Mouse (Mus musculus) kidney, adult 2 months (tissue): ENCODE measurements around the gene Plbd2. TPM values are rescaled to one million over a fixed set of nuclear protein-coding genes. Genes with fewer than 3 reads are reported as not detected.

Experiments used
- DNase-seq: peaks from one replicate; pipeline ENCODE4 v3.0.0; 2021
- H3K27ac ChIP-seq: fragments of 200-500 bp; 2 replicates; pipeline ENCODE4 v1.5.1; 2012; ENCODE audit warnings: low read depth, low read length, control low read depth, inconsistent platforms; ENCODE audit not compliant: insufficient read depth
- H3K27me3 ChIP-seq: fragments of 200-500 bp; replicated peaks from 2 replicates; pipeline ENCODE4 v1.6.1; 2012; ENCODE audit warnings: mild to moderate bottlenecking, moderate library complexity, low read length, inconsistent platforms; ENCODE audit not compliant: control insufficient read depth, insufficient read depth
- H3K36me3 ChIP-seq: fragments of 200-500 bp; 2 replicates; pipeline ENCODE4 v1.6.1; 2012; ENCODE audit warnings: mild to moderate bottlenecking, moderate library complexity, low read length, inconsistent platforms; ENCODE audit not compliant: control insufficient read depth, insufficient read depth
- H3K4me1 ChIP-seq: fragments of 200-500 bp; 2 replicates; pipeline ENCODE4 v1.6.1; 2011; ENCODE audit warnings: low read length; ENCODE audit not compliant: control insufficient read depth, insufficient read depth
- H3K4me3 ChIP-seq: fragments of 200-500 bp; 2 replicates; pipeline ENCODE4 v1.5.1; 2011; ENCODE audit warnings: mild to moderate bottlenecking, low read depth, low read length, control low read depth; ENCODE audit not compliant: insufficient read depth
- CTCF ChIP-seq: fragments of 200-500 bp; conservative IDR thresholded peaks from 2 replicates; pipeline ENCODE4 v1.5.1; 2011; ENCODE audit warnings: low read depth, mild to moderate bottlenecking, control low read depth, low read length, moderate library complexity, mixed read lengths; ENCODE audit not compliant: insufficient read depth, insufficient read length
- POLR2A ChIP-seq: fragments of 200-500 bp; IDR thresholded peaks from one replicate; pipeline ENCODE4 v1.6.1; 2011; ENCODE audit warnings: low read depth, low read length, control low read depth
- WGBS: fragments of 180-500 bp; shearing (Covaris S2); methylation state at CpG from one replicate; pipeline ENCODE4 v1.1.7; 2018; 5-methylcytosine and 5-hydroxymethylcytosine counted together
- polyA plus RNA-seq: library from polyadenylated mRNA; depleted of rRNA; stranded (reverse); fragments of >200 nt; gene quantifications from 2 replicates; pipeline ENCODE4 v1.2.3, GENCODE M21; 2012

The Plbd2 gene
- polyA plus RNA-seq, 1 experiment: 49.3 TPM

- no peak for DNase-seq
- no peak for TF ChIP-seq CTCF
- TF ChIP-seq POLR2A: no peak
- no peak overlapping the region for H3K4me3 ChIP-seq
- no peaks in the 10 kb centered on the region for H3K27me3 ChIP-seq
- peaks cover 2% of the 10 kb centered on the region for H3K36me3 ChIP-seq
- H3K4me1 ChIP-seq: no peaks in the 10 kb centered on the region
- 64% methylated on average over 15 of the region's 15 CpGs for WGBS
- H3K27ac ChIP-seq: no peak overlapping the region
These were observed 30.8 kb upstream of the Plbd2 start for GRCm38 (mm10) chr5:120534071-120534685.

- Histone ChIP-seq H3K27me3 (no peaks in the 10 kb centered on the region), H3K4me1 (no peaks in the 10 kb centered on the region), H3K4me3 (no peak overlapping the region), H3K27ac (no peak overlapping the region), H3K36me3 (no peaks in the 10 kb centered on the region)
- WGBS: 83% methylated on average over 8 of the region's 8 CpGs
- TF ChIP-seq CTCF: no peak
- no peak for TF ChIP-seq POLR2A
- no peak for DNase-seq
These were observed 28.2 kb upstream of the Plbd2 start for GRCm38 (mm10) chr5:120531631-120532030.

- TF ChIP-seq CTCF (no peak), POLR2A (no peak)
- 83% methylated on average over 17 of the region's 20 CpGs for WGBS
- Histone ChIP-seq H3K36me3 (no peaks in the 10 kb centered on the region), H3K27ac (no peak overlapping the region), H3K4me3 (no peak overlapping the region), H3K4me1 (no peaks in the 10 kb centered on the region), H3K27me3 (no peaks in the 10 kb centered on the region)
- DNase-seq: no peak
These were observed 24.0 kb upstream of the Plbd2 start for GRCm38 (mm10) chr5:120527296-120527964.

- H3K4me1 ChIP-seq: no peaks in the 10 kb centered on the region
- H3K36me3 ChIP-seq: no peaks in the 10 kb centered on the region
- H3K4me3 ChIP-seq: no peak overlapping the region
- WGBS: 77% methylated on average over 11 of the region's 11 CpGs
- DNase-seq: no peak
- H3K27ac ChIP-seq: no peak overlapping the region
- TF ChIP-seq POLR2A (no peak), CTCF (no peak)
- H3K27me3 ChIP-seq: no peaks in the 10 kb centered on the region
These were observed 22.9 kb upstream of the Plbd2 start for GRCm38 (mm10) chr5:120526311-120526710.

GRCm38 (mm10) chr5:120525737-120526136, 22.3 kb upstream of the Plbd2 start:
- TF ChIP-seq POLR2A: no peak
- TF ChIP-seq CTCF: peak; percentile 56
- no peak overlapping the region for H3K27ac ChIP-seq
- WGBS: 61% methylated on average over 5 of the region's 5 CpGs
- DNase-seq: no peak
- no peaks in the 10 kb centered on the region for H3K27me3 ChIP-seq
- no peaks in the 10 kb centered on the region for H3K4me1 ChIP-seq
- no peak overlapping the region for H3K4me3 ChIP-seq
- H3K36me3 ChIP-seq: no peaks in the 10 kb centered on the region

GRCm38 (mm10) chr5:120524736-120525135, 21.3 kb upstream of the Plbd2 start:
- WGBS: 95% methylated on average over 2 of the region's 2 CpGs
- no peaks in the 10 kb centered on the region for H3K36me3 ChIP-seq

GRCm38 (mm10) chr5:120522649-120523048, 19.2 kb upstream of the Plbd2 start:
- H3K27ac ChIP-seq: no peak overlapping the region
- no peaks in the 10 kb centered on the region for H3K27me3 ChIP-seq
- H3K4me3 ChIP-seq: no peak overlapping the region
- 77% methylated on average over 3 of the region's 3 CpGs for WGBS
- DNase-seq: peak; percentile 43
- H3K36me3 ChIP-seq: no peaks in the 10 kb centered on the region
- H3K4me1 ChIP-seq: 0 out of 2 replicates have a peak, but pooled peaks cover 3% of the 10 kb centered on the region
- TF ChIP-seq CTCF: peak; percentile 77
- no peak for TF ChIP-seq POLR2A

More at GRCm38 (mm10) chr5:120524736-120525135, 21.3 kb upstream of the Plbd2 start:
- H3K4me3 ChIP-seq: no peak overlapping the region
- H3K27ac ChIP-seq: no peak overlapping the region
- H3K4me1 ChIP-seq: no peaks in the 10 kb centered on the region
- H3K27me3 ChIP-seq: no peaks in the 10 kb centered on the region
- DNase-seq: no peak
- no peak for TF ChIP-seq POLR2A

GRCm38 (mm10) chr5:120517552-120517951, 14.1 kb upstream of the Plbd2 start:
- WGBS: 47% methylated on average over 9 of the region's 9 CpGs
- DNase-seq: peak; percentile 58
- no peaks in the 10 kb centered on the region for H3K36me3 ChIP-seq
- H3K27ac ChIP-seq: peak overlapping the region; percentile 98; the same call in 1 of the 2 replicates
- peaks cover 40% of the 10 kb centered on the region for H3K4me1 ChIP-seq
- TF ChIP-seq POLR2A (no peak), CTCF (no peak)
- H3K4me3 ChIP-seq: no peak overlapping the region
- H3K27me3 ChIP-seq: no peaks in the 10 kb centered on the region
